Mouse (Mus musculus) lung, embryonic 14.5 days (tissue): Measurements from ENCODE around the gene Gpsm2. TPM values are rescaled to one million over a fixed set of nuclear protein-coding genes. Genes with fewer than 3 reads are reported as not detected.
"Not testable (repeated sequence)": the region's sequence is repeated elsewhere in the genome, so short reads cannot be mapped to it uniquely, and the experiment has no call there.

ENCODE experiments used
- ATAC-seq: fragments of 200-750 bp; cut with Nextera tagmentation; 2 replicates; pipeline ENCODE4 v1.8.0; 2017; ENCODE audit warnings: mild to moderate bottlenecking, moderate TSS enrichment, moderate library complexity; ENCODE audit not compliant: insufficient read depth
- DNase-seq: peaks from one replicate; pipeline ENCODE4 v3.0.0-alpha.2; 2015
- H3K27ac ChIP-seq: fragments of 300-500 bp; sonication (generic); 2 replicates; pipeline ENCODE4 v1.5.1; 2014; ENCODE audit warnings: low read depth, mild to moderate bottlenecking, moderate library complexity
- H3K27me3 ChIP-seq: fragments of 300-500 bp; sonication (generic); 2 replicates; pipeline ENCODE4 v1.6.1; 2014; ENCODE audit warnings: low read length, control low read depth; ENCODE audit not compliant: insufficient read depth
- H3K36me3 ChIP-seq: fragments of 300-500 bp; sonication (generic); 2 replicates; pipeline ENCODE4 v1.6.1; 2014; ENCODE audit warnings: control low read depth; ENCODE audit not compliant: insufficient read depth
- H3K4me1 ChIP-seq: fragments of 300-500 bp; sonication (generic); 2 replicates; pipeline ENCODE4 v1.6.1; 2014; ENCODE audit warnings: antibody characterized with exemption, control low read depth; ENCODE audit not compliant: insufficient read depth
- H3K4me2 ChIP-seq: fragments of 300-500 bp; sonication (generic); 2 replicates; pipeline ENCODE4 v1.6.1; 2014; ENCODE audit warnings: mild to moderate bottlenecking
- H3K4me3 ChIP-seq: fragments of 300-500 bp; sonication (generic); 2 replicates; pipeline ENCODE4 v1.5.1; 2014; ENCODE audit warnings: low read depth, low read length
- H3K9ac ChIP-seq: fragments of 300-500 bp; sonication (generic); 2 replicates; pipeline ENCODE4 v1.6.1; 2014
- H3K9me3 ChIP-seq: fragments of 300-500 bp; sonication (generic); 2 replicates; pipeline ENCODE4 v1.6.1; 2016; ENCODE audit warnings: low read depth, low read length, control low read depth
- CTCF ChIP-seq: IDR thresholded peaks from 2 replicates; pipeline ENCODE4 v1.5.1; 2016; ENCODE audit warnings: antibody characterized with exemption, low read depth
- WGBS: fragments of 180-500 bp; shearing (Covaris S2); extraction: QIAGEN DNeasy Blood & Tissue Kit; methylation state at CpG from one replicate; pipeline ENCODE4 v1.1.7; 2014; 5-methylcytosine and 5-hydroxymethylcytosine counted together
- polyA plus RNA-seq: library from polyadenylated mRNA; unstranded; fragments of >200 nt; fragmentation: Nextera tagmentation; extraction: Ambion mirVana; gene quantifications from 2 replicates; pipeline ENCODE4 v1.2.1, GENCODE M21; 2014

Gene Gpsm2
- polyA plus RNA-seq, 1 experiment from 2014 or later = 59.7 TPM

- DNase-seq (peak; percentile 34), ATAC-seq (no peak)
- Histone ChIP-seq H3K27me3 (no peaks in the 10 kb centered on the region), H3K4me3 (no peak overlapping the region), H3K9me3 (no peaks in the 10 kb centered on the region), H3K36me3 (peaks cover 58% of the 10 kb centered on the region), H3K27ac (no peak overlapping the region), H3K4me1 (no peaks in the 10 kb centered on the region), H3K4me2 (no peak overlapping the region), H3K9ac (no peak overlapping the region)
- 55% methylated on average over 4 of the region's 4 CpGs for WGBS
- TF ChIP-seq CTCF = no peak
Measured at GRCm38 (mm10) chr3:108689979-108690378, 32.1 kb downstream of the Gpsm2 start.

DNA sequence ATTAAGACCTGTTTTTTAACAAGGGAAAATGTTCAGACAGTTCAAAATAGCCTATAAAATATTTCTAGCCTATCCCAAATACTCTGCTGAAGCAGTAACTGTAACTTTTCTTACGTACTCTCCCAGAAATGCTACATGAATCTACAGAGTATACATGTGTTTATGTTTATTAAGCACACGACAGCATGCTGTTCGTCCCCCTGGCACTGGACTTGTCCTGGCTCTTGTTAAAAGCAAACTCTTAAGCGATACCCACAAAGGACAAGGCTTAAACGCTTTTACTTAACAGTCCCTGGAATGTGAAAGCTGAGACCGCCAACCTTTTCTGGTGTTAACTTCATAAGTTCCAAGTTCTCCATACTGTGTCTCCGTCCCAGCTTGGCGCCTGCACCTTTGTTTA is 32.7 kb downstream of the Gpsm2 start:
- no peak overlapping the region for H3K4me2 ChIP-seq
- no peak overlapping the region for H3K9ac ChIP-seq
- WGBS = 77% methylated on average over 8 of the region's 8 CpGs
- TF ChIP-seq CTCF = no peak
- no peaks in the 10 kb centered on the region for H3K9me3 ChIP-seq
- H3K27me3 ChIP-seq = no peaks in the 10 kb centered on the region
- ATAC-seq = no peak
- H3K4me3 ChIP-seq = no peak overlapping the region
- no peak for DNase-seq
- H3K36me3 ChIP-seq = peaks cover 56% of the 10 kb centered on the region
- H3K27ac ChIP-seq = no peak overlapping the region
- H3K4me1 ChIP-seq = no peaks in the 10 kb centered on the region

GRCm38 (mm10) chr3:108689015-108689441 is 33.1 kb downstream of the Gpsm2 start:
- Histone ChIP-seq H3K9ac (no peak overlapping the region), H3K4me3 (no peak overlapping the region), H3K36me3 (peaks cover 57% of the 10 kb centered on the region), H3K4me2 (no peak overlapping the region), H3K27me3 (no peaks in the 10 kb centered on the region), H3K4me1 (no peaks in the 10 kb centered on the region), H3K27ac (no peak overlapping the region), H3K9me3 (no peaks in the 10 kb centered on the region)
- TF ChIP-seq CTCF = no peak
- ATAC-seq (no peak), DNase-seq (no peak)
- WGBS = 78% methylated on average over 6 of the region's 6 CpGs

DNA sequence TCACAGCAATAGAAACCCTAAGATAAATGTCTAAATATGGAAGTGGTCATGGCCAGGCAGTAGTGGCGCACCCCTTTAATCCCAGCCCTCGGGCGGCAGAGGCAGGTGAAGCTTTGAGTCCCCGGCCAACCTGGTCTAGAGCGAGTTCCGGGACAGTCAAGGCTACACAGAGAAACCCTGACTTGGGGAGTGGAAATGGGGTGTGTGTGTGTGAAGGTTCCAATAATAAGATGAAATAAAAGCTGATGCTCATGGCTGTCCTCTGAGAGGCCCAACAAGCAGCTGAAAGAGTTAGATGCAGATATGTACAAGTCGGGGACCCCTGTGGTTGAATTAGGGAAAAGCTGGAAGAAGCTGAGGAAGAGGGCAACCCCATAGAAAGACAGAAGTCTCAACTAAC is 36.4 kb downstream of the Gpsm2 start:
- WGBS = 97% methylated on average over 7 of the region's 7 CpGs
- Histone ChIP-seq H3K9me3 (no peaks in the 10 kb centered on the region), H3K4me1 (no peaks in the 10 kb centered on the region), H3K27ac (no peak overlapping the region), H3K4me3 (no peak overlapping the region), H3K4me2 (no peak overlapping the region), H3K27me3 (no peaks in the 10 kb centered on the region), H3K9ac (no peak overlapping the region), H3K36me3 (peaks cover 81% of the 10 kb centered on the region)
- ATAC-seq (no peak), DNase-seq (no peak)
- TF ChIP-seq CTCF = no peak

DNA sequence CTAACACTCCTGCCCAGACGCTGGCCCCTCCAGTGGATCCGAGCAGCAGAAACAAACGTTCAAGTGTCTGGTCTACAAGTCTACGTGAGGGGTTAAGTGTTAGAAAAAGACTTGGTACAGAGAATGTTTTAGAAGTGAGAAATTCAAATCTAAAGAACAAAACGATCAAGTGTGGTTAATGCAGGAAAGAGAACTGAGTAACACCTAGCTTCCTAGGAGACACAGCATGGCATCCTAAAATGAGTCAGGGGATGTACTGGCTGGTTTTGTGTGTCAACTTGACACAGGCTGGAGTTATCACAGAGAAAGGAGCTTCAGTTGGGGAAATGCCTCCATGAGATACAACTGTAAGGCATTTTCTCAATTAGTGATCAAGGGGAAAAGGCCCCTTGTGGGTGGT is 38.5 kb downstream of the Gpsm2 start:
- 81% methylated on average over 5 of the region's 5 CpGs for WGBS
- peaks cover 83% of the 10 kb centered on the region for H3K36me3 ChIP-seq

DNA sequence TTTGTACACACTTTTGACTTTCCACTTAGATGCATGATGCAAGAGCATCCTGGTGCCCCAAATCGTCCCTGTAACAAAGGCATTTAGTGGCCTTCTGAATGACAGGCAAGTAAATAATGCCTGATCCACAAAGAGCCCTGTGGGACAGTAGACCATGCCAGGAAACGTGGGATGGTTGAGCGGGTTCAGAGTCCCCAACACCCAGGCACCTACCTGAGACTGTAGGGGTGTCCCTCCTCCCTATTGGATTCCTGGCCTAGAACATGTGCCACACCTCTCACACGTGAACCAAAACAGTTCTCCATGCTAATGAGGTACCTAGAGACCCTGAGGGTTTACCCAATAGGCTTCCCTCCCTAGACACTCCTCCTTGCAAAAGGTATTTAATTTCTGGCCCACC is 41.1 kb downstream of the Gpsm2 start:
- no peak overlapping the region for H3K9ac ChIP-seq
- no peaks in the 10 kb centered on the region for H3K4me1 ChIP-seq
- no peaks in the 10 kb centered on the region for H3K9me3 ChIP-seq
- DNase-seq = no peak
- peaks cover 96% of the 10 kb centered on the region for H3K36me3 ChIP-seq
- TF ChIP-seq CTCF = no peak
- H3K27ac ChIP-seq = no peak overlapping the region
- H3K4me3 ChIP-seq = no peak overlapping the region
- 79% methylated on average over 4 of the region's 4 CpGs for WGBS
- ATAC-seq = no peak
- H3K4me2 ChIP-seq = no peak overlapping the region
- H3K27me3 ChIP-seq = no peaks in the 10 kb centered on the region

More for the DNA sequence above, 38.5 kb downstream of the Gpsm2 start:
- not testable (repeated sequence) for H3K9ac ChIP-seq, ATAC-seq, H3K27me3 ChIP-seq, H3K4me1 ChIP-seq, H3K27ac ChIP-seq, H3K4me2 ChIP-seq, H3K4me3 ChIP-seq, DNase-seq, H3K9me3 ChIP-seq

- no peak overlapping the region for H3K27ac ChIP-seq
- no peak overlapping the region for H3K4me2 ChIP-seq
- peaks cover 91% of the 10 kb centered on the region for H3K36me3 ChIP-seq
- H3K9ac ChIP-seq = no peak overlapping the region
- TF ChIP-seq CTCF = no peak
- no peak for ATAC-seq
- no peaks in the 10 kb centered on the region for H3K27me3 ChIP-seq
- H3K9me3 ChIP-seq = no peaks in the 10 kb centered on the region
- DNase-seq = no peak
- no peaks in the 10 kb centered on the region for H3K4me1 ChIP-seq
- 66% methylated on average over 4 of the region's 4 CpGs for WGBS
- no peak overlapping the region for H3K4me3 ChIP-seq
Measured at GRCm38 (mm10) chr3:108676616-108677015, 45.5 kb downstream of the Gpsm2 start.

- no peak overlapping the region for H3K9ac ChIP-seq
- H3K4me1 ChIP-seq = no peaks in the 10 kb centered on the region
- H3K4me2 ChIP-seq = no peak overlapping the region
- no peak overlapping the region for H3K27ac ChIP-seq
- DNase-seq = peak; percentile 26
- H3K4me3 ChIP-seq = no peak overlapping the region
- H3K9me3 ChIP-seq = no peaks in the 10 kb centered on the region
- no peaks in the 10 kb centered on the region for H3K27me3 ChIP-seq
- ATAC-seq = no peak
- TF ChIP-seq CTCF = peak; percentile 24; the same call in 1 of the 2 replicates
- peaks cover 34% of the 10 kb centered on the region for H3K36me3 ChIP-seq
- 90% methylated on average over 1 of the region's 1 CpGs for WGBS
Measured at GRCm38 (mm10) chr3:108660941-108661340, 61.2 kb downstream of the Gpsm2 start.
